Mouse (Mus musculus): Measurements from ENCODE around the gene F7.

GRCm38 (mm10) chr8:12999793-13000192, 26.0 kb upstream of the F7 start:
- TF ChIP-seq CTCF (IDR thresholded peaks at IDR 0.05 in 2 of 3, conservative IDR thresholded peaks at IDR 0.05 in 1 of 3; ENCODE audit: control insufficient read depth in 1 of 3, insufficient read depth in 1 of 3, low read depth in 2 of 3, low read length in 3 of 3, poor library complexity in 1 of 3, severe bottlenecking in 1 of 3) = no peak
- no peak for TF ChIP-seq POLR2A (IDR thresholded peaks at IDR 0.05; ENCODE audit: control insufficient read depth in 1 of 2, insufficient read depth in 1 of 2, low read depth in 1 of 2, low read length in 2 of 2, poor library complexity in 1 of 2)
- TF ChIP-seq GABPA (IDR thresholded peaks at IDR 0.05; ENCODE audit: low read depth, low read length) = no peak
- no peak for TF ChIP-seq GATA1 (IDR thresholded peaks at IDR 0.05; ENCODE audit: low read depth, low read length)
- no peak for TF ChIP-seq TCF12 (IDR thresholded peaks at IDR 0.05; ENCODE audit: low read depth, low read length)
- TF ChIP-seq POLR2AphosphoS2 (IDR thresholded peaks at IDR 0.05; ENCODE audit: low read length) = no peak
- no peak for TF ChIP-seq ZNF384 (IDR thresholded peaks at IDR 0.05; ENCODE audit: low read depth, low read length)
- TF ChIP-seq ZC3H11A (IDR thresholded peaks at IDR 0.05; ENCODE audit: low read depth, low read length) = no peak
- no peak for TF ChIP-seq RAD21 (IDR thresholded peaks at IDR 0.05; ENCODE audit: low read depth, low read length)
- TF ChIP-seq EP300 (IDR thresholded peaks at IDR 0.05; ENCODE audit: low read depth in 1 of 2, low read length in 2 of 2) = no peak
- TF ChIP-seq MAFK (IDR thresholded peaks at IDR 0.05; ENCODE audit: borderline replicate concordance, low read depth, low read length) = no peak
- TF ChIP-seq MYC (IDR thresholded peaks at IDR 0.05; ENCODE audit: low read depth, low read length) = no peak
- TF ChIP-seq MAX (IDR thresholded peaks at IDR 0.05; ENCODE audit: low read length) = no peak
- TF ChIP-seq ZMIZ1 (IDR thresholded peaks at IDR 0.05; ENCODE audit: low read depth, low read length) = no peak

Data from MEL (cell line).